Mouse (Mus musculus): ENCODE results near the gene Iqce.

- no peak for TF ChIP-seq POLR2A (IDR thresholded peaks at IDR 0.05; ENCODE audit: low read depth, low read length)
- no peak for TF ChIP-seq CTCF (IDR thresholded peaks at IDR 0.05; ENCODE audit: extremely low read depth, insufficient read depth, insufficient read length, insufficient replicate concordance)
Measured at GRCm38 (mm10) chr5:140647821-140648518, 54.2 kb downstream of the Iqce start.
